Mouse (Mus musculus): ENCODE measurements around the gene Itga6. TPM values are rescaled to one million over a fixed set of nuclear protein-coding genes. Genes with fewer than 3 reads are reported as not detected.

Itga6 gene
- total and polyA plus RNA-seq, 3 experiments: 31.8 to 65.8 (median 45.3) TPM

GRCm38 (mm10) chr2:71726883-71727676 lies 18.3 kb upstream of the Itga6 start:
- H3K27me3 ChIP-seq (ENCODE audit: control insufficient read depth, insufficient read depth, low read length): no peaks in the 10 kb centered on the region
- no peak overlapping the region for H3K4me3 ChIP-seq
- no peaks in the 10 kb centered on the region for H3K79me2 ChIP-seq (replicated peaks; ENCODE audit: control insufficient read depth, insufficient read depth, low read length)
- H3K4me1 ChIP-seq (ENCODE audit: control insufficient read depth, insufficient read depth, low read length): peaks cover 7% of the 10 kb centered on the region
- no peak overlapping the region for H3K9ac ChIP-seq (ENCODE audit: low read depth, low read length)
- DNase-seq: peak in 1 of 2 experiments; percentile 13
- no peaks in the 10 kb centered on the region for H3K36me3 ChIP-seq (ENCODE audit: control insufficient read depth, insufficient read depth, low read length)
- H3K27ac ChIP-seq: no peak overlapping the region
- no peak for TF ChIP-seq POLR2A (IDR thresholded peaks at IDR 0.05; ENCODE audit: insufficient read depth, low read depth, low read length)
- TF ChIP-seq EP300 (IDR thresholded peaks at IDR 0.05; ENCODE audit: insufficient read depth, low read depth, low read length): no peak
- TF ChIP-seq CTCF (IDR thresholded peaks at IDR 0.05): no peak
- intact Hi-C loops (cut with DNase I): no loop called here
- WGBS: 62% methylated on average over 7 of the region's 7 CpGs

DNA sequence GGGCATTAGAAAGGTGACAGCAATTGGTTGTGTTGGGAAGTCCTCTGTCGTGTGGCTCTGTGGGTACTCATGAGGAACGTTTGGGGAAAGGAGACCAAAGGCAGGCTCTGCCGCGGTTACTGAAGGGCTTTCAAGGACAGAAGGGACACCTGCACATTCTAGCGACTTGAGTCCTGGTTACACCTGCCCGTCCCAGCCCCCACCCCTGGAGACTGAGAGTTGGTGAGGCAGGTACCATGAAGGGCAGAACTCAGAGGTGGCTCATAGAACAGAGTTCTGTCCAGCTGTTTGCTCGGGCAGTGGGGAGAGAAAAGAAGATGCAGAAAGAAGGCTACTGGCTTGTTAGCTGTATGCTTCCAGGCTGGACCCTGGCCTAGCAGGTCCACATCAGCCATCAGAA lies 17.1 kb upstream of the Itga6 start:
- no peak for DNase-seq
- intact Hi-C loops (cut with DNase I): no loop called here
- 85% methylated on average over 7 of the region's 7 CpGs for WGBS

DNA sequence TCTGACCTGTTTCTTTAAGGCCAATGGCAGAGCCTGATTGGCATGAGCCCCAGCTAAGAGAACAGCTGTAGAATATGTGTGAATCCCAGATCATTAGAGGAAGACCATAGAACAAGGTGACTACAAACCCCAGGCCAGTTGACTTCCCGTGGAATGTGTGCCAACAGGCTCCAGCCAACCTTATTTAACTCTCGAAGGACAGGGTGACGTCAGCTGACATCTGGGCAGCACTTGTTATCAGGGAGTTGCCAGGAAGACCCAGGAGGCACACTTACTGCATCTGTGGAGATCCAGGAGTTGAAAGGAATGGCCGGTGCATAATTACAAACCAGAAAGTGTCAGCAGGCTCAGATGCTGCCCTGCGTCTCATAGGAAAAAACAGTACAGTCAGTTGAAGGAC lies 16.6 kb upstream of the Itga6 start:
- no peak overlapping the region for H3K9ac ChIP-seq (ENCODE audit: low read depth, low read length)
- H3K4me3 ChIP-seq: no peak overlapping the region
- 13% methylated on average over 5 of the region's 5 CpGs for WGBS
- intact Hi-C loops (cut with DNase I): no loop called here
- no peaks in the 10 kb centered on the region for H3K36me3 ChIP-seq (ENCODE audit: control insufficient read depth, insufficient read depth, low read length)
- H3K79me2 ChIP-seq (replicated peaks; ENCODE audit: control insufficient read depth, insufficient read depth, low read length): no peaks in the 10 kb centered on the region
- peaks cover 5% of the 10 kb centered on the region for H3K4me1 ChIP-seq (ENCODE audit: control insufficient read depth, insufficient read depth, low read length)
- no peaks in the 10 kb centered on the region for H3K27me3 ChIP-seq (ENCODE audit: control insufficient read depth, insufficient read depth, low read length)
- no peak for TF ChIP-seq EP300 (IDR thresholded peaks at IDR 0.05; ENCODE audit: insufficient read depth, low read depth, low read length)
- TF ChIP-seq CTCF (IDR thresholded peaks at IDR 0.05): no peak
- no peak for TF ChIP-seq POLR2A (IDR thresholded peaks at IDR 0.05; ENCODE audit: insufficient read depth, low read depth, low read length)
- H3K27ac ChIP-seq: no peak overlapping the region
- DNase-seq: peak in 1 of 2 experiments; percentile 35

More for the DNA sequence above, 17.1 kb upstream of the Itga6 start:
- Histone ChIP-seq H3K4me1 (ENCODE audit: control insufficient read depth, insufficient read depth, low read length) (peaks cover 5% of the 10 kb centered on the region), H3K27ac (no peak overlapping the region), H3K27me3 (ENCODE audit: control insufficient read depth, insufficient read depth, low read length) (no peaks in the 10 kb centered on the region), H3K79me2 (replicated peaks; ENCODE audit: control insufficient read depth, insufficient read depth, low read length) (no peaks in the 10 kb centered on the region), H3K4me3 (no peak overlapping the region), H3K36me3 (ENCODE audit: control insufficient read depth, insufficient read depth, low read length) (no peaks in the 10 kb centered on the region), H3K9ac (ENCODE audit: low read depth, low read length) (no peak overlapping the region)
- TF ChIP-seq CTCF (IDR thresholded peaks at IDR 0.05): no peak
- no peak for TF ChIP-seq EP300 (IDR thresholded peaks at IDR 0.05; ENCODE audit: insufficient read depth, low read depth, low read length)
- TF ChIP-seq POLR2A (IDR thresholded peaks at IDR 0.05; ENCODE audit: insufficient read depth, low read depth, low read length): no peak

- TF ChIP-seq EP300 (IDR thresholded peaks at IDR 0.05; ENCODE audit: insufficient read depth, low read depth, low read length): no peak
- TF ChIP-seq CTCF (IDR thresholded peaks at IDR 0.05): no peak
- TF ChIP-seq POLR2A (IDR thresholded peaks at IDR 0.05; ENCODE audit: insufficient read depth, low read depth, low read length): no peak
- 80% methylated on average over 20 of the region's 20 CpGs for WGBS
- no peak overlapping the region for H3K4me3 ChIP-seq
- H3K9ac ChIP-seq (ENCODE audit: low read depth, low read length): no peak overlapping the region
- no peaks in the 10 kb centered on the region for H3K27me3 ChIP-seq (ENCODE audit: control insufficient read depth, insufficient read depth, low read length)
- H3K79me2 ChIP-seq (replicated peaks; ENCODE audit: control insufficient read depth, insufficient read depth, low read length): no peaks in the 10 kb centered on the region
- DNase-seq: no peak
- intact Hi-C loops (cut with DNase I): no loop called here
- no peaks in the 10 kb centered on the region for H3K36me3 ChIP-seq (ENCODE audit: control insufficient read depth, insufficient read depth, low read length)
- H3K4me1 ChIP-seq (ENCODE audit: control insufficient read depth, insufficient read depth, low read length): peaks cover 5% of the 10 kb centered on the region
- no peak overlapping the region for H3K27ac ChIP-seq
Observed at GRCm38 (mm10) chr2:71730623-71731612, 14.5 kb upstream of the Itga6 start.

GRCm38 (mm10) chr2:71734792-71735392 lies 10.5 kb upstream of the Itga6 start:
- no peaks in the 10 kb centered on the region for H3K36me3 ChIP-seq (ENCODE audit: control insufficient read depth, insufficient read depth, low read length)
- no peaks in the 10 kb centered on the region; the same call in none of the 2 replicates for H3K4me1 ChIP-seq (ENCODE audit: control insufficient read depth, insufficient read depth, low read length)
- intact Hi-C loops (cut with DNase I): no loop called here
- H3K9ac ChIP-seq (ENCODE audit: low read depth, low read length): no peak overlapping the region
- 58% methylated on average over 9 of the region's 9 CpGs for WGBS
- TF ChIP-seq POLR2A (IDR thresholded peaks at IDR 0.05; ENCODE audit: insufficient read depth, low read depth, low read length): no peak
- H3K27ac ChIP-seq: no peak overlapping the region
- no peak overlapping the region for H3K4me3 ChIP-seq
- H3K79me2 ChIP-seq (replicated peaks; ENCODE audit: control insufficient read depth, insufficient read depth, low read length): no peaks in the 10 kb centered on the region
- DNase-seq: no peak
- no peaks in the 10 kb centered on the region for H3K27me3 ChIP-seq (ENCODE audit: control insufficient read depth, insufficient read depth, low read length)

All from heart, adult 2 months (tissue).